Mouse (Mus musculus) liver, embryonic 14.5 days (tissue): ENCODE data around the gene Kank1.

Experiments used
- CTCF ChIP-seq: IDR thresholded peaks from 2 replicates; pipeline ENCODE4 v1.5.1; 2016; ENCODE audit warnings: antibody characterized with exemption, low read depth, control low read depth
- EP300 ChIP-seq: IDR thresholded peaks from 2 replicates; pipeline ENCODE4 v1.6.1; 2016; ENCODE audit warnings: antibody characterized with exemption, low read depth

- TF ChIP-seq CTCF (no peak), EP300 (no peak)
Measured at GRCm38 (mm10) chr19:25433169-25433690, 196.5 kb downstream of the Kank1 start.
